Mouse (Mus musculus): ENCODE measurements around the gene Wdr43.

- TF ChIP-seq CTCF (IDR thresholded peaks at IDR 0.05; ENCODE audit: low read depth) (no peak), EP300 (IDR thresholded peaks at IDR 0.05; ENCODE audit: low read depth) (no peak)
Measured at GRCm38 (mm10) chr17:71663491-71663890, 47.8 kb downstream of the Wdr43 start.
